Mouse (Mus musculus) left cerebral cortex, adult 2 months (tissue): ENCODE results near the gene Dusp5. TPM values are rescaled to one million over a fixed set of nuclear protein-coding genes. Genes with fewer than 3 reads are reported as not detected.

Experiments
- DNase-seq, 2 experiments: peaks; one replicate each; pipeline ENCODE4 v3.0.0; 2021 to 2022; ENCODE audit warnings: low spot score in 2 of 2, mixed read lengths in 1 of 2; ENCODE audit errors: extremely low spot score in 1 of 2
- H3K27ac ChIP-seq: fragments of 200-600 bp; 2 replicates; pipeline ENCODE4 v1.8.1; 2022
- H3K4me3 ChIP-seq: fragments of 200-600 bp; 2 replicates; pipeline ENCODE4 v1.8.1; 2022
- CTCF ChIP-seq: fragments of 200-600 bp; IDR thresholded peaks from 2 replicates; pipeline ENCODE4 v1.8.1; 2022; ENCODE audit warnings: antibody characterized with exemption, mild to moderate bottlenecking, moderate library complexity
- intact Hi-C: fragments of 180-260 bp; cut with DNase I; formaldehyde crosslinking; loops from one replicate; pipeline ENCODE4 v1.15.1; 2025
- total RNA-seq, 2 experiments: library from RNA; stranded (reverse); gene quantifications; 2 replicates each; pipeline ENCODE4 v1.2.3; 2021

Gene Dusp5
- total RNA-seq, 2 experiments from 2014 or later, result 16.7 to 26.9 TPM

GRCm38 (mm10) chr19:53552216-53552786 is 23.4 kb downstream of the Dusp5 start:
- H3K4me3 ChIP-seq, result no peak overlapping the region
- TF ChIP-seq CTCF, result no peak
- no peak overlapping the region for H3K27ac ChIP-seq
- no peak for DNase-seq
- intact Hi-C loops, result no loop called here

- H3K4me3 ChIP-seq, result no peak overlapping the region
- intact Hi-C loops, result no loop called here
- DNase-seq, result no peak
- no peak overlapping the region for H3K27ac ChIP-seq
- TF ChIP-seq CTCF, result no peak
Observed at GRCm38 (mm10) chr19:53552795-53553194, 23.9 kb downstream of the Dusp5 start.

GRCm38 (mm10) chr19:53554402-53554801 is 25.5 kb downstream of the Dusp5 start:
- intact Hi-C loops, result no loop called here
- Histone ChIP-seq H3K27ac (no peak overlapping the region), H3K4me3 (no peak overlapping the region)
- DNase-seq, result no peak
- no peak for TF ChIP-seq CTCF

GRCm38 (mm10) chr19:53554981-53555616 is 26.2 kb downstream of the Dusp5 start:
- Histone ChIP-seq H3K4me3 (no peak overlapping the region), H3K27ac (no peak overlapping the region)
- no peak for TF ChIP-seq CTCF
- intact Hi-C loops, result no loop called here
- no peak for DNase-seq

GRCm38 (mm10) chr19:53556841-53557240 is 27.9 kb downstream of the Dusp5 start:
- intact Hi-C loops, result no loop called here
- DNase-seq, result no peak
- no peak; the same call in 1 of the 2 replicates for TF ChIP-seq CTCF
- no peak overlapping the region for H3K27ac ChIP-seq
- no peak overlapping the region for H3K4me3 ChIP-seq

GRCm38 (mm10) chr19:53557267-53557936 is 28.5 kb downstream of the Dusp5 start:
- intact Hi-C loops, result no loop called here
- no peak for TF ChIP-seq CTCF
- no peak for DNase-seq
- no peak overlapping the region for H3K4me3 ChIP-seq
- H3K27ac ChIP-seq, result no peak overlapping the region

GRCm38 (mm10) chr19:53560436-53560835 is 31.5 kb downstream of the Dusp5 start:
- no peak overlapping the region for H3K27ac ChIP-seq
- no peak for TF ChIP-seq CTCF
- intact Hi-C loops, result no loop called here
- no peak for DNase-seq
- no peak overlapping the region for H3K4me3 ChIP-seq

- H3K27ac ChIP-seq, result no peak overlapping the region
- no peak overlapping the region for H3K4me3 ChIP-seq
- intact Hi-C loops, result no loop called here
- no peak for TF ChIP-seq CTCF
- no peak for DNase-seq
Observed at GRCm38 (mm10) chr19:53564174-53564573, 35.3 kb downstream of the Dusp5 start.

GRCm38 (mm10) chr19:53565565-53566277 is 36.8 kb downstream of the Dusp5 start:
- no peak for TF ChIP-seq CTCF
- DNase-seq, result no peak
- Histone ChIP-seq H3K27ac (no peak overlapping the region), H3K4me3 (no peak overlapping the region)
- intact Hi-C loops, result no loop called here

GRCm38 (mm10) chr19:53567864-53568263 is 39.0 kb downstream of the Dusp5 start:
- no peak for TF ChIP-seq CTCF
- intact Hi-C loops, result no loop called here
- Histone ChIP-seq H3K4me3 (no peak overlapping the region), H3K27ac (no peak overlapping the region)
- DNase-seq, result no peak

- TF ChIP-seq CTCF, result no peak
- H3K27ac ChIP-seq, result no peak overlapping the region
- H3K4me3 ChIP-seq, result no peak overlapping the region
- intact Hi-C loops, result no loop called here
- no peak for DNase-seq
Observed at GRCm38 (mm10) chr19:53568553-53568952, 39.6 kb downstream of the Dusp5 start.

GRCm38 (mm10) chr19:53571056-53571455 is 42.1 kb downstream of the Dusp5 start:
- intact Hi-C loops, result no loop called here
- DNase-seq, result no peak
- no peak overlapping the region for H3K4me3 ChIP-seq
- TF ChIP-seq CTCF, result no peak
- no peak overlapping the region for H3K27ac ChIP-seq
